Mouse (Mus musculus): ENCODE data around the gene Rbm45. TPM values are rescaled to one million over a fixed set of nuclear protein-coding genes. Genes with fewer than 3 reads are reported as not detected.

Rbm45 gene
- polyA plus RNA-seq, 1 experiment from 2014 or later, result 18.0 TPM

- Histone ChIP-seq H3K27ac (ENCODE audit: low read depth, low read length) (no peak overlapping the region), H3K4me3 (ENCODE audit: low read depth, low read length) (peak overlapping the region; percentile 97), H3K36me3 (ENCODE audit: control insufficient read depth, insufficient read depth, low read length) (peaks cover 2% of the 10 kb centered on the region; the same call in 1 of the 2 replicates), H3K4me2 (ENCODE audit: low read depth) (peak overlapping the region; percentile 84), H3K4me1 (ENCODE audit: control insufficient read depth, insufficient read depth, low read length) (peaks cover 4% of the 10 kb centered on the region; the same call in 1 of the 2 replicates), H3K27me3 (ENCODE audit: control insufficient read depth, insufficient read depth, low read length) (no peaks in the 10 kb centered on the region), H3K9me3 (ENCODE audit: control insufficient read depth, low read length) (no peaks in the 10 kb centered on the region), H3K9ac (ENCODE audit: low read length) (peak overlapping the region; percentile 92)
- DNase-seq (ENCODE audit: low spot score) (no peak), ATAC-seq (ENCODE audit: insufficient read depth, low FRiP score, low TSS enrichment) (no peak)
- WGBS, result 4% methylated on average over 7 of the region's 7 CpGs
Measured at GRCm38 (mm10) chr2:76370656-76370922, 805 bp downstream of the Rbm45 start.

- H3K9ac ChIP-seq (ENCODE audit: low read length), result no peak overlapping the region
- H3K27ac ChIP-seq (ENCODE audit: low read depth, low read length), result no peak overlapping the region
- H3K4me2 ChIP-seq (ENCODE audit: low read depth), result no peak overlapping the region
- no peaks in the 10 kb centered on the region for H3K9me3 ChIP-seq (ENCODE audit: control insufficient read depth, low read length)
- peaks cover 2% of the 10 kb centered on the region; the same call in 1 of the 2 replicates for H3K36me3 ChIP-seq (ENCODE audit: control insufficient read depth, insufficient read depth, low read length)
- H3K4me1 ChIP-seq (ENCODE audit: control insufficient read depth, insufficient read depth, low read length), result peaks cover 4% of the 10 kb centered on the region; the same call in 1 of the 2 replicates
- DNase-seq (ENCODE audit: low spot score) (no peak), ATAC-seq (ENCODE audit: insufficient read depth, low FRiP score, low TSS enrichment) (no peak)
- no peaks in the 10 kb centered on the region for H3K27me3 ChIP-seq (ENCODE audit: control insufficient read depth, insufficient read depth, low read length)
- H3K4me3 ChIP-seq (ENCODE audit: low read depth, low read length), result no peak overlapping the region
- WGBS, result 90% methylated on average over 4 of the region's 4 CpGs
Measured at GRCm38 (mm10) chr2:76372244-76372643, 2.5 kb downstream of the Rbm45 start.

GRCm38 (mm10) chr2:76374544-76375206, 4.9 kb downstream of the Rbm45 start:
- 91% methylated on average over 6 of the region's 6 CpGs for WGBS
- Histone ChIP-seq H3K4me2 (ENCODE audit: low read depth) (no peak overlapping the region), H3K27me3 (ENCODE audit: control insufficient read depth, insufficient read depth, low read length) (no peaks in the 10 kb centered on the region), H3K36me3 (ENCODE audit: control insufficient read depth, insufficient read depth, low read length) (peaks cover 7% of the 10 kb centered on the region), H3K4me3 (ENCODE audit: low read depth, low read length) (no peak overlapping the region), H3K4me1 (ENCODE audit: control insufficient read depth, insufficient read depth, low read length) (peaks cover 4% of the 10 kb centered on the region; the same call in 1 of the 2 replicates), H3K9me3 (ENCODE audit: control insufficient read depth, low read length) (no peaks in the 10 kb centered on the region), H3K27ac (ENCODE audit: low read depth, low read length) (no peak overlapping the region), H3K9ac (ENCODE audit: low read length) (no peak overlapping the region)
- DNase-seq (ENCODE audit: low spot score) (no peak), ATAC-seq (ENCODE audit: insufficient read depth, low FRiP score, low TSS enrichment) (no peak)

DNA sequence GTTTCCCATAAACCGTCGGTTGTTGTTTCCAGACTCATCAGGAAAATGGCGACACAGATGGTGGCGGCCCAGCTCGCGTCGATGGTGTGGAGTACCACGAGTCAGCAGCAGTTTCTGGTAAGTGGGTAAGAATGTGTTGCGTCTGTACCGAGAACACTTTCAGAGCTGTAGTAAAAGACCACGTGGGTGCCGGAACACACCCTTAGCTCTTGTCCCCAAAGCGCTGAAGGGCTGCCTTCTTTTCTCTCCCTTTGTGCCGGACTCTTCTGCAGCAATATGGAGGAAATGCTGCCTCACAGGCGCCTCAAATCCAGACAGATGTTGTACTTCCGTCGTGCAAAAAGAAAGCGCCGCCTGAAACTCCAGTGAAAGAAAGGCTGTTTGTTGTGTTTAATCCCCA, 8.9 kb downstream of the Rbm45 start:
- Histone ChIP-seq H3K9me3 (ENCODE audit: control insufficient read depth, low read length) (no peaks in the 10 kb centered on the region), H3K27ac (ENCODE audit: low read depth, low read length) (no peak overlapping the region), H3K27me3 (ENCODE audit: control insufficient read depth, insufficient read depth, low read length) (no peaks in the 10 kb centered on the region), H3K36me3 (ENCODE audit: control insufficient read depth, insufficient read depth, low read length) (peaks cover 5% of the 10 kb centered on the region), H3K4me1 (ENCODE audit: control insufficient read depth, insufficient read depth, low read length) (no peaks in the 10 kb centered on the region), H3K4me2 (ENCODE audit: low read depth) (no peak overlapping the region), H3K9ac (ENCODE audit: low read length) (no peak overlapping the region), H3K4me3 (ENCODE audit: low read depth, low read length) (no peak overlapping the region)
- no peak for ATAC-seq (ENCODE audit: insufficient read depth, low FRiP score, low TSS enrichment)
- WGBS, result 94% methylated on average over 19 of the region's 19 CpGs
- DNase-seq (ENCODE audit: low spot score), result no peak

DNA sequence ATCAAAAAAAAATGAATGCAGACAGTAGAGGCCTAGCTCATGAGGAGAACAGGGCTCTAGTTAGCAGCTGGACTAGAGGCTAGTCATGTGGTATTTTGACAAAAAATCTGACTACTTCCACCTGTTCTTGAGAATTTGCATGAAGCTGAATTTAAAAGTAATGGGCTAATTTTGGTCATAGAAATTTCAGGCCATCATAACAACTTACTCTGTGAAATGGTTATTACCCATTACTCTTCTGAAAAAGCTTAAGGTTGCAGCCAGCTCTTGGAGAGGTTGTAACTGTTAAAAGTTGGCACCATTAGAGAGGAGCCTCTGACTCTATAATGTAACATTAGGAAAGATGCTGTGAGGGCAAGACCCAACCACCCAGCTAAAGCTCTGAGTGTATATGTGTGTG, 16.7 kb downstream of the Rbm45 start:
- Histone ChIP-seq H3K4me3 (ENCODE audit: low read depth, low read length) (no peak overlapping the region), H3K36me3 (ENCODE audit: control insufficient read depth, insufficient read depth, low read length) (no peaks in the 10 kb centered on the region; the same call in 1 of the 2 replicates), H3K27me3 (ENCODE audit: control insufficient read depth, insufficient read depth, low read length) (no peaks in the 10 kb centered on the region), H3K4me2 (ENCODE audit: low read depth) (no peak overlapping the region), H3K9me3 (ENCODE audit: control insufficient read depth, low read length) (no peaks in the 10 kb centered on the region), H3K9ac (ENCODE audit: low read length) (no peak overlapping the region), H3K27ac (ENCODE audit: low read depth, low read length) (no peak overlapping the region), H3K4me1 (ENCODE audit: control insufficient read depth, insufficient read depth, low read length) (no peaks in the 10 kb centered on the region)
- no peak for ATAC-seq (ENCODE audit: insufficient read depth, low FRiP score, low TSS enrichment)
- DNase-seq (ENCODE audit: low spot score), result no peak

GRCm38 (mm10) chr2:76400178-76400577, 30.4 kb downstream of the Rbm45 start:
- H3K27ac ChIP-seq (ENCODE audit: low read depth, low read length), result no peak overlapping the region
- no peak overlapping the region for H3K4me3 ChIP-seq (ENCODE audit: low read depth, low read length)
- no peaks in the 10 kb centered on the region for H3K36me3 ChIP-seq (ENCODE audit: control insufficient read depth, insufficient read depth, low read length)
- no peak overlapping the region for H3K4me2 ChIP-seq (ENCODE audit: low read depth)
- ATAC-seq (ENCODE audit: insufficient read depth, low FRiP score, low TSS enrichment) (no peak), DNase-seq (ENCODE audit: low spot score) (no peak)
- no peak overlapping the region for H3K9ac ChIP-seq (ENCODE audit: low read length)
- H3K9me3 ChIP-seq (ENCODE audit: control insufficient read depth, low read length), result no peaks in the 10 kb centered on the region
- no peaks in the 10 kb centered on the region for H3K4me1 ChIP-seq (ENCODE audit: control insufficient read depth, insufficient read depth, low read length)
- H3K27me3 ChIP-seq (ENCODE audit: control insufficient read depth, insufficient read depth, low read length), result no peaks in the 10 kb centered on the region

DNA sequence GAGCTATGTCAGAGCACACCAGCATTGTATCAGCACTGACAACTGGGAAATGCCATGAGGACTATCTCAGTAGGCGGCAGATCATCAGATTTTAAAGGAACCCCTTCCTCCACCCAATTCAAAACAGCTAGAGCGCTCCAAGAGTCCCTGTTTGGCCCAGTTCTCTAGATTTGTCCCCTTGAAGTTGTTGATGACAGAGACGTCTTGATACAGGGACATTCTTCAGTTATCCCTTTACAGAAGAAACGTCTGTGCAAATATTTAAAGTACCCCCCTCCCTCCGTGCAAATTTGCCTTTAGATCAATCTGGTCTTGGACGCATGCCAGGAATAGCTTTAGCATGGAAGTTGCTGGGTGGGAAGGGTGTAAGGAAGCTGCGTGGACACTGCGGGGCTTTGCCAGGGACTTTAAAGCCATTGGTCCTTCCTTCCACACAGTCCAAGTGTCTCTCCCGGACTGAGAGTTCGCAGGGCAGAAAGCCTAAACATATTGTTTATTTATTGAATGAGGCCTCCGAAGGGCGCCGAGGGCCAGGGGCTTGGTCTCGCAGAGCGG, 35.9 kb downstream of the Rbm45 start:
- 5% methylated on average over 15 of the region's 15 CpGs for WGBS
- Histone ChIP-seq H3K27me3 (ENCODE audit: control insufficient read depth, insufficient read depth, low read length) (no peaks in the 10 kb centered on the region), H3K9ac (ENCODE audit: low read length) (peak overlapping the region; percentile 81), H3K4me3 (ENCODE audit: low read depth, low read length) (peak overlapping the region; percentile 89), H3K27ac (ENCODE audit: low read depth, low read length) (peak overlapping the region; percentile 83), H3K36me3 (ENCODE audit: control insufficient read depth, insufficient read depth, low read length) (no peaks in the 10 kb centered on the region), H3K9me3 (ENCODE audit: control insufficient read depth, low read length) (no peaks in the 10 kb centered on the region), H3K4me2 (ENCODE audit: low read depth) (peak overlapping the region; percentile 84), H3K4me1 (ENCODE audit: control insufficient read depth, insufficient read depth, low read length) (no peaks in the 10 kb centered on the region)
- DNase-seq (ENCODE audit: low spot score), result no peak
- ATAC-seq (ENCODE audit: insufficient read depth, low FRiP score, low TSS enrichment), result no peak; the same call in 1 of the 2 replicates

GRCm38 (mm10) chr2:76406151-76406936, 36.6 kb downstream of the Rbm45 start, which contains the start of gene Osbpl6:
TSS of gene Osbpl6 (plus strand) at chr2:76406508.
- Histone ChIP-seq H3K4me2 (ENCODE audit: low read depth) (peak within 1 kb of the TSS; percentile 84), H3K4me1 (ENCODE audit: control insufficient read depth, insufficient read depth, low read length) (no peaks in the 10 kb centered on the region), H3K9me3 (ENCODE audit: control insufficient read depth, low read length) (no peaks in the 10 kb centered on the region), H3K27ac (ENCODE audit: low read depth, low read length) (peak within 1 kb of the TSS; percentile 83), H3K4me3 (ENCODE audit: low read depth, low read length) (peak within 1 kb of the TSS; percentile 89), H3K27me3 (ENCODE audit: control insufficient read depth, insufficient read depth, low read length) (no peaks in the 10 kb centered on the region), H3K9ac (ENCODE audit: low read length) (peak within 1 kb of the TSS; percentile 81), H3K36me3 (ENCODE audit: control insufficient read depth, insufficient read depth, low read length) (no peaks in the 10 kb centered on the region)
- DNase-seq (ENCODE audit: low spot score), result peak; percentile 90
- WGBS, result under 1% methylated on average over 68 of the region's 89 CpGs
- peak; percentile 92 for ATAC-seq (ENCODE audit: insufficient read depth, low FRiP score, low TSS enrichment)
